Mouse (Mus musculus): Measurements from ENCODE around the gene Cd164l2. TPM values are rescaled to one million over a fixed set of nuclear protein-coding genes. Genes with fewer than 3 reads are reported as not detected.

The Cd164l2 gene
- total and polyA plus RNA-seq, 3 experiments = not detected

DNA sequence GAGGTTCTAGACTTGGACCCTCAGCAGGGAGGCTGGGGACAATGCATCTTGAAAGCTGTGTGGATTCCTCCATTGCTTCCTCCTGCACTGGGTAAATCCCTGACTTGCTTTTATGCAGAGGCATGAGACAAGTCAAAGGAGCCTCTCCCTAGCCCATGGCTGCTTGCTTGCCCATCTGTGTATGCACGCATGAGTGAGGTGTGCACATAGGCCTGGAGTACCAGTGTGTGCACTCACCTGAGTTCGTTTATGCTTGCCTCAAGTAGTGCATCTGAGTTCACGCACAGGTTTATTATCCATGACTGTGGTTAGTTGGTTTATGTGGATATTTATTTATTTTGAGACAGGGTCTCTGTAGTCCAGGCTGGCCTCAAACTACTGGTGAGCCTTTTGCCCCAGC, 9.7 kb upstream of the Cd164l2 start:
- TF ChIP-seq CTCF (IDR thresholded peaks at IDR 0.05; ENCODE audit: low read depth, low read length) (no peak), TAL1 (conservative IDR thresholded peaks at IDR 0.05; ENCODE audit: low read depth, low read length) (no peak)
- Histone ChIP-seq H3K4me1 (ENCODE audit: insufficient read depth, low read depth, low read length) (peaks cover 16% of the 10 kb centered on the region), H3K4me3 (ENCODE audit: low read depth, low read length) (no peak overlapping the region), H3K9me3 (replicated peaks) (no peaks in the 10 kb centered on the region), H3K36me3 (replicated peaks) (peaks cover 33% of the 10 kb centered on the region), H3K27me3 (ENCODE audit: insufficient read depth, low read length) (peaks cover 14% of the 10 kb centered on the region)
- ATAC-seq (ENCODE audit: extremely low read depth, insufficient number of reproducible peaks, low FRiP score, poor library complexity, severe bottlenecking) (no peak), DNase-seq (ENCODE audit: low spot score) (no peak)

- H3K9me3 ChIP-seq (replicated peaks) = no peaks in the 10 kb centered on the region
- DNase-seq (ENCODE audit: low spot score) = no peak
- no peak overlapping the region for H3K4me3 ChIP-seq (ENCODE audit: low read depth, low read length)
- ATAC-seq (ENCODE audit: extremely low read depth, insufficient number of reproducible peaks, low FRiP score, poor library complexity, severe bottlenecking) = no peak
- 0 out of 2 replicates have a peak, but pooled peaks have one; percentile 26 for TF ChIP-seq POLR2AphosphoS5 (IDR thresholded peaks at IDR 0.05; ENCODE audit: insufficient replicate concordance, low read depth, low read length)
- no peak for TF ChIP-seq CTCF (IDR thresholded peaks at IDR 0.05; ENCODE audit: low read depth, low read length)
- H3K4me1 ChIP-seq (ENCODE audit: insufficient read depth, low read depth, low read length) = peaks cover 16% of the 10 kb centered on the region
- peaks cover 22% of the 10 kb centered on the region for H3K36me3 ChIP-seq (replicated peaks)
- peaks cover 23% of the 10 kb centered on the region for H3K27me3 ChIP-seq (ENCODE audit: insufficient read depth, low read length)
Observed at GRCm38 (mm10) chr4:133203591-133203990, 8.3 kb upstream of the Cd164l2 start.

DNA sequence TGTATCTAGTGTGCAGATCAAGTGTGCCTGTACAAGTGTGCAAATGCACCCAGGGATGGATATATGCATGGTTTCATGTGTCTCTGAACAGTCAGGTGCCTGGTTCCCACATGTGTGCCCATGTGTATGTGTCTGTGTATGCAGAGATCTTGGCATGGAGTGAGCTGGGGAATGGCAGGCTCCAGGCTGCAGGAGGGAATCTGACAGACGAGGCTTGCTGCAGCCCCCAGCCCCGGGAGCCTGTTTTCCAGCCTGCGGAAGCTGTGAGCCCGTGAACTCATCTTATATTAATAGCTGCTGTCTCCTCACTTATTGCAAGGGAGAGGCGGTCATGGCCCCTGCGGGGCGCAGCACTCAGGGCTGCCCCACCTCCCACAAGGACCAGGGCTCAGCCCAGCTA, 7.6 kb upstream of the Cd164l2 start:
- H3K4me1 ChIP-seq (ENCODE audit: insufficient read depth, low read depth, low read length) = peaks cover 18% of the 10 kb centered on the region
- peaks cover 30% of the 10 kb centered on the region for H3K27me3 ChIP-seq (ENCODE audit: insufficient read depth, low read length)
- no peak overlapping the region for H3K4me3 ChIP-seq (ENCODE audit: low read depth, low read length)
- no peak for DNase-seq (ENCODE audit: low spot score)
- H3K36me3 ChIP-seq (replicated peaks) = peaks cover 18% of the 10 kb centered on the region
- no peak for TF ChIP-seq POLR2AphosphoS5 (IDR thresholded peaks at IDR 0.05; ENCODE audit: insufficient replicate concordance, low read depth, low read length)
- no peak for TF ChIP-seq GATA2 (IDR thresholded peaks at IDR 0.05; ENCODE audit: borderline replicate concordance, low read depth, low read length)
- no peak for TF ChIP-seq GATA1 (IDR thresholded peaks at IDR 0.05; ENCODE audit: borderline replicate concordance, low read length)
- TF ChIP-seq TAL1 (conservative IDR thresholded peaks at IDR 0.05; ENCODE audit: low read depth, low read length) = no peak
- TF ChIP-seq CTCF (IDR thresholded peaks at IDR 0.05; ENCODE audit: low read depth, low read length) = no peak
- no peaks in the 10 kb centered on the region for H3K9me3 ChIP-seq (replicated peaks)
- no peak for ATAC-seq (ENCODE audit: extremely low read depth, insufficient number of reproducible peaks, low FRiP score, poor library complexity, severe bottlenecking)

GRCm38 (mm10) chr4:133209366-133209765, 2.6 kb upstream of the Cd164l2 start:
- Histone ChIP-seq H3K9me3 (replicated peaks) (no peaks in the 10 kb centered on the region), H3K4me1 (ENCODE audit: insufficient read depth, low read depth, low read length) (peaks cover 32% of the 10 kb centered on the region), H3K27me3 (ENCODE audit: insufficient read depth, low read length) (peaks cover 65% of the 10 kb centered on the region), H3K36me3 (replicated peaks) (no peaks in the 10 kb centered on the region), H3K4me3 (ENCODE audit: low read depth, low read length) (no peak overlapping the region)
- TF ChIP-seq POLR2AphosphoS5 (IDR thresholded peaks at IDR 0.05; ENCODE audit: insufficient replicate concordance, low read depth, low read length) (no peak), GATA1 (IDR thresholded peaks at IDR 0.05; ENCODE audit: borderline replicate concordance, low read length) (no peak), GATA2 (IDR thresholded peaks at IDR 0.05; ENCODE audit: borderline replicate concordance, low read depth, low read length) (no peak), CTCF (IDR thresholded peaks at IDR 0.05; ENCODE audit: low read depth, low read length) (peak; percentile 93), TAL1 (conservative IDR thresholded peaks at IDR 0.05; ENCODE audit: low read depth, low read length) (no peak)
- ATAC-seq (ENCODE audit: extremely low read depth, insufficient number of reproducible peaks, low FRiP score, poor library complexity, severe bottlenecking) (no peak), DNase-seq (ENCODE audit: low spot score) (peak; percentile 66)

DNA sequence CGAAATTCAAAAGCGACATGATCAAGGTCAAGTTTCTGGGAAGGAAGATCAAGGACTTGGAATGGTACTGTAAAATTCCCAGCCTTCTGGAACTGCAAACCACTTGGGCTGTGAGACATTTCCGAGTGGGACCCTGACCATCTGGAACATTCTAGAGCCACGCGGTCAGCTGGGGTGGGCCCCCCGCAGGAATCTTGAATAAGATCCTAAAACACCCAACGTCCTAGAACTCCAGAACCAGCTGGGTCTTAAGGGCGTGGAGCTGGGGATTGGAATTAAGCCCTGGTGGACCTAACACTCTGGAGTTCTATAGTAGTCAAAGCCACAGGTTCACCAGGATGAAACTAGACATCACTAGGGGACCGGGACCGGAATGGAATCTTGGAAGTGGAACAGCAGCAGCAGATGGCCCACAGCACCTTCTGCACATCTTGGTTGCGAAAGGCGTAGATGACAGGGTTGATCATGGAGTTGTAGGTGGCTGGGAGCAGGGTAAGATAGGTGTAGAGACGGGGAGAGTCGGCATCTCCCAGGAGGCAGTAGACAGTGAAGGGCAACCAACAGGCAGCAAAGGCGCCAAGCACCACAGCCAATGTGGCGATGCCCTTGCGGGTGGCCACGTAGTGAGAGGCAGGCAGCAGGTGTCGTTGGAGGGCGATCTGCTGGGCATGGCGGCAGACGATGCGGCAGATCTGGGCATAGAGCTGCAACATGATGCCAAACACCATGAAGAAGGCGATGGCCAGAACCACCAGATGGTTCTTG, 1.7 kb upstream of the Cd164l2 start:
- Histone ChIP-seq H3K4me1 (ENCODE audit: insufficient read depth, low read depth, low read length) (peaks cover 32% of the 10 kb centered on the region), H3K36me3 (replicated peaks) (no peaks in the 10 kb centered on the region), H3K27me3 (ENCODE audit: insufficient read depth, low read length) (peaks cover 61% of the 10 kb centered on the region), H3K9me3 (replicated peaks) (no peaks in the 10 kb centered on the region), H3K4me3 (ENCODE audit: low read depth, low read length) (0 out of 2 replicates have a peak overlapping the region, but pooled peaks have one; percentile 36)
- TF ChIP-seq CTCF (IDR thresholded peaks at IDR 0.05; ENCODE audit: low read depth, low read length) (no peak), GATA2 (IDR thresholded peaks at IDR 0.05; ENCODE audit: borderline replicate concordance, low read depth, low read length) (no peak), TAL1 (conservative IDR thresholded peaks at IDR 0.05; ENCODE audit: low read depth, low read length) (no peak), POLR2AphosphoS5 (IDR thresholded peaks at IDR 0.05; ENCODE audit: insufficient replicate concordance, low read depth, low read length) (no peak), GATA1 (IDR thresholded peaks at IDR 0.05; ENCODE audit: borderline replicate concordance, low read length) (no peak)
- DNase-seq (ENCODE audit: low spot score) (no peak), ATAC-seq (ENCODE audit: extremely low read depth, insufficient number of reproducible peaks, low FRiP score, poor library complexity, severe bottlenecking) (no peak)

- H3K4me3 ChIP-seq (ENCODE audit: low read depth, low read length) = 0 out of 2 replicates have a peak overlapping the region, but pooled peaks have one; percentile 10
- ATAC-seq (ENCODE audit: extremely low read depth, insufficient number of reproducible peaks, low FRiP score, poor library complexity, severe bottlenecking) (no peak), DNase-seq (ENCODE audit: low spot score) (no peak)
- H3K27me3 ChIP-seq (ENCODE audit: insufficient read depth, low read length) = peaks cover 59% of the 10 kb centered on the region
- H3K4me1 ChIP-seq (ENCODE audit: insufficient read depth, low read depth, low read length) = peaks cover 32% of the 10 kb centered on the region
- no peaks in the 10 kb centered on the region for H3K36me3 ChIP-seq (replicated peaks)
- H3K9me3 ChIP-seq (replicated peaks) = no peaks in the 10 kb centered on the region
- TF ChIP-seq GATA2 (IDR thresholded peaks at IDR 0.05; ENCODE audit: borderline replicate concordance, low read depth, low read length) = no peak
Observed at GRCm38 (mm10) chr4:133210788-133211390, 1.0 kb upstream of the Cd164l2 start.
